Mouse (Mus musculus): Measurements from ENCODE around the gene Rprd1b. TPM values are rescaled to one million over a fixed set of nuclear protein-coding genes. Genes with fewer than 3 reads are reported as not detected.
A peak's percentile ranks its signal among the peaks of the same experiment; 100 is the strongest.

Gene Rprd1b
- total and polyA plus RNA-seq, 2 experiments from 2014 or later: 20.5 to 20.8 TPM

DNA sequence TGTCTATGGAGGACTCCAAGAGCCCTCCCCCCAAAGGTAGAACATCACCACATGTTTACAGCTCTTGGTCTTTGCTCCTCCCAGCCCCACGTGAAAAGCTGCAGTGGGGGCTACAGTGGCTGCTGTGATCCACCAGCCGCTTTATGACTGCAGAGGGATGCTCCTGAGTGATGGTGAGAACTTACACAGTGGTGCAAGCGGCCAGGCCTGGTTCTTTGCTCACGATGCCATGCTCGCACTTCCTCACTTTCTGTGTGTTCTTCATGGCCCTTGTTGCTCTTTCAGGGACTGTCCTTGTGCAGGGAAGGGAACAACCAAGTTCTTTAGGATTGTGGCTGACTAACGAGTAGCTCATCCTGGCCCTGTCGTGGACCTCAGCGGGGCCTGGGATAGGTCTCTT is 15.2 kb downstream of the Rprd1b start:
- 92% methylated on average over 8 of the region's 8 CpGs for WGBS
- no peaks in the 10 kb centered on the region for H3K27me3 ChIP-seq (ENCODE audit: insufficient read depth, low read length)
- no peaks in the 10 kb centered on the region for H3K9me3 ChIP-seq (ENCODE audit: low read length)
- H3K4me1 ChIP-seq (ENCODE audit: insufficient read depth, low read length): no peaks in the 10 kb centered on the region
- TF ChIP-seq CTCF (IDR thresholded peaks at IDR 0.05): no peak
- H3K4me3 ChIP-seq (ENCODE audit: low read depth, low read length): no peak overlapping the region
- H3K4me2 ChIP-seq (ENCODE audit: low read depth, low read length, poor library complexity, severe bottlenecking): no peak overlapping the region
- no peak for DNase-seq (ENCODE audit: low spot score)
- ATAC-seq (ENCODE audit: low FRiP score): no peak
- H3K9ac ChIP-seq (replicated peaks; ENCODE audit: low read length, poor library complexity, severe bottlenecking): no peak overlapping the region
- H3K36me3 ChIP-seq (ENCODE audit: insufficient read depth, low read length): peaks cover 39% of the 10 kb centered on the region
- H3K27ac ChIP-seq (ENCODE audit: low read depth, low read length): no peak overlapping the region

DNA sequence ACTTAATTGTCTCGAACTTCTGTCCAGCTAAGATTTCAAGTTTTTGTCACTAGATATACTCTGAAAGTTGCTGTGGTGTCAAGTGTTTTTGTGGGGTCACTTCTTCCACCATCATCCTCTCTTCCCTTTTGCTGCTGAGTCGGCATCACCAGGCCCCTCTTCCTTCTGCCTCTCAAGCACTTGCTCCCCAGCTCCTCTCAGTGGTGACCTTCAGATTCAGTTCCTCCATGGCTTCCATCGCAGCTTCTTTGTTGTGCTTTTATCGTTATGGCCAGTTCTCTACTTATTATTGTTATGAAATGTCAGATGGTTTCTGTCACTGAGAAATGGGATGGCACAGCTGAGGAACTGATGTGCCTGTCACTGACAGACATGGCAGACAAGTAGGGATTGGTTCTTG is 17.9 kb downstream of the Rprd1b start:
- Histone ChIP-seq H3K27ac (ENCODE audit: low read depth, low read length) (no peak overlapping the region), H3K4me2 (ENCODE audit: low read depth, low read length, poor library complexity, severe bottlenecking) (no peak overlapping the region), H3K9me3 (ENCODE audit: low read length) (no peaks in the 10 kb centered on the region), H3K4me1 (ENCODE audit: insufficient read depth, low read length) (no peaks in the 10 kb centered on the region), H3K9ac (replicated peaks; ENCODE audit: low read length, poor library complexity, severe bottlenecking) (no peak overlapping the region), H3K27me3 (ENCODE audit: insufficient read depth, low read length) (no peaks in the 10 kb centered on the region), H3K36me3 (ENCODE audit: insufficient read depth, low read length) (peaks cover 45% of the 10 kb centered on the region), H3K4me3 (ENCODE audit: low read depth, low read length) (no peak overlapping the region)
- 80% methylated on average over 4 of the region's 4 CpGs for WGBS
- DNase-seq (ENCODE audit: low spot score): no peak
- TF ChIP-seq CTCF (IDR thresholded peaks at IDR 0.05): no peak; the same call in 1 of the 2 replicates
- no peak for ATAC-seq (ENCODE audit: low FRiP score)

DNA sequence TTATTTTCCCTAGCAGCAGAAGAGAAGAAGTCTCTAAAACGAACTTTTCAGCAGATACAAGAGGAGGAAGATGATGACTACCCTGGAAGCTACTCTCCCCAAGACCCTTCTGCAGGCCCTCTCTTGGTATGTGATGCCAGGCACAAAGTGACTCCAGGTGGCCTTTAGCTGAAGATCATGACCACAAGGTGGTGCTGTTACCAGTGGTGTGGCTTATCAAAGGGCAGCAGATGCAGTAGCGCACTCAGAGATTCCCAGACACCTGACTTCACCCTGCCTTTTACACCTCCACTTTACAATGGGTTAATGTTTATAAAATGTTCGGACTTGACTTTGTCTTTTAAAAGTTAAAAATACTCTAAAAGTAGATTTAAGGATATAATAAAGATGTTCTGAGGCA is 19.6 kb downstream of the Rprd1b start:
- H3K27me3 ChIP-seq (ENCODE audit: insufficient read depth, low read length): no peaks in the 10 kb centered on the region
- no peak overlapping the region for H3K9ac ChIP-seq (replicated peaks; ENCODE audit: low read length, poor library complexity, severe bottlenecking)
- TF ChIP-seq CTCF (IDR thresholded peaks at IDR 0.05): peak; percentile 74
- H3K4me3 ChIP-seq (ENCODE audit: low read depth, low read length): no peak overlapping the region
- H3K4me2 ChIP-seq (ENCODE audit: low read depth, low read length, poor library complexity, severe bottlenecking): no peak overlapping the region
- no peak overlapping the region for H3K27ac ChIP-seq (ENCODE audit: low read depth, low read length)
- no peaks in the 10 kb centered on the region for H3K9me3 ChIP-seq (ENCODE audit: low read length)
- no peaks in the 10 kb centered on the region for H3K4me1 ChIP-seq (ENCODE audit: insufficient read depth, low read length)
- DNase-seq (ENCODE audit: low spot score) (peak; percentile 60), ATAC-seq (ENCODE audit: low FRiP score) (no peak)
- WGBS: 67% methylated on average over 3 of the region's 3 CpGs
- peaks cover 47% of the 10 kb centered on the region for H3K36me3 ChIP-seq (ENCODE audit: insufficient read depth, low read length)

DNA sequence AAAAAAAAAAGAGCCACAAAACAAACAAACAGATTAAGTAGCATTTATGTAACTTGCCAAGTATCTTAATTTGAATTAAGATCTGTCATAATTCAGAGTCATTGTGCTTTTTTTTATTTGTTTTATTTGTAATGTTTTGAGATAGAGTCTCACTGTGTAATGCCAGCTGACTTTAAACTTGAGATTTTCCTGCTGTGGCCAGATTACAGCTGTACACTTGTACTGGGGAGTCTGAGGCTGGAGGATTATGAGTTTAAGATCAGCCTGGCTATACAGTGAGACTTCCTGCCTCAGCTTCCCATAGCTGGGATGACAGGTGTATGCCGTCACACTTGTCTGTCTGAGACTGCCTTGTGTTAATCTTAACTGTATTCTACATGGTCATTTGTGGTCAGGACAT is 20.4 kb downstream of the Rprd1b start:
- DNase-seq (ENCODE audit: low spot score) (no peak), ATAC-seq (ENCODE audit: low FRiP score) (no peak)
- peaks cover 42% of the 10 kb centered on the region for H3K36me3 ChIP-seq (ENCODE audit: insufficient read depth, low read length)

DNA sequence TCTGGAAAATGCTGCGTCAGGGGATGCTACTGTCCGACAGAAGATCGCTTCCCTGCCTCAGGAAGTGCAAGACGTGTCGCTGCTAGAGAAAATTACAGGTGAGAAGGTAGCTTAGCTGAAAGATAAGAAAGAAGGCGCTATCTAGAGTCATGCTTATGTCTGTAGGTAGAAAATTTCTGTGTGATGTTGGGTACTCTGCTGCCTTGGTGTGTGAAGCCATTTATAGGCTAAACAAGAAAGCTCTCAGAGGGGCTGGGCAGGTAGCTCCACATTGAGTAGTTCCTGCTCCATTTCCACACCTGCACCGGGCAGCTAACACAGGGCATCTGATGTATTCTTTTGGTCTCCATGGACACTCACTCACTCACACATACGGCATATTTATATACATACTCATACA is 21.8 kb downstream of the Rprd1b start:
- Histone ChIP-seq H3K27me3 (ENCODE audit: insufficient read depth, low read length) (no peaks in the 10 kb centered on the region), H3K9ac (replicated peaks; ENCODE audit: low read length, poor library complexity, severe bottlenecking) (no peak overlapping the region), H3K27ac (ENCODE audit: low read depth, low read length) (no peak overlapping the region), H3K36me3 (ENCODE audit: insufficient read depth, low read length) (peaks cover 31% of the 10 kb centered on the region), H3K4me2 (ENCODE audit: low read depth, low read length, poor library complexity, severe bottlenecking) (no peak overlapping the region), H3K4me1 (ENCODE audit: insufficient read depth, low read length) (no peaks in the 10 kb centered on the region), H3K9me3 (ENCODE audit: low read length) (no peaks in the 10 kb centered on the region), H3K4me3 (ENCODE audit: low read depth, low read length) (no peak overlapping the region)
- no peak for DNase-seq (ENCODE audit: low spot score)
- no peak for ATAC-seq (ENCODE audit: low FRiP score)
- no peak for TF ChIP-seq CTCF (IDR thresholded peaks at IDR 0.05)
- 93% methylated on average over 8 of the region's 8 CpGs for WGBS

More for the DNA sequence above, 20.4 kb downstream of the Rprd1b start:
- WGBS: 98% methylated on average over 1 of the region's 1 CpGs
- no peak overlapping the region for H3K9ac ChIP-seq (replicated peaks; ENCODE audit: low read length, poor library complexity, severe bottlenecking)
- H3K27ac ChIP-seq (ENCODE audit: low read depth, low read length): no peak overlapping the region
- H3K4me1 ChIP-seq (ENCODE audit: insufficient read depth, low read length): no peaks in the 10 kb centered on the region
- no peak overlapping the region for H3K4me3 ChIP-seq (ENCODE audit: low read depth, low read length)
- no peak overlapping the region for H3K4me2 ChIP-seq (ENCODE audit: low read depth, low read length, poor library complexity, severe bottlenecking)
- H3K27me3 ChIP-seq (ENCODE audit: insufficient read depth, low read length): no peaks in the 10 kb centered on the region
- H3K9me3 ChIP-seq (ENCODE audit: low read length): no peaks in the 10 kb centered on the region
- TF ChIP-seq CTCF (IDR thresholded peaks at IDR 0.05): no peak

DNA sequence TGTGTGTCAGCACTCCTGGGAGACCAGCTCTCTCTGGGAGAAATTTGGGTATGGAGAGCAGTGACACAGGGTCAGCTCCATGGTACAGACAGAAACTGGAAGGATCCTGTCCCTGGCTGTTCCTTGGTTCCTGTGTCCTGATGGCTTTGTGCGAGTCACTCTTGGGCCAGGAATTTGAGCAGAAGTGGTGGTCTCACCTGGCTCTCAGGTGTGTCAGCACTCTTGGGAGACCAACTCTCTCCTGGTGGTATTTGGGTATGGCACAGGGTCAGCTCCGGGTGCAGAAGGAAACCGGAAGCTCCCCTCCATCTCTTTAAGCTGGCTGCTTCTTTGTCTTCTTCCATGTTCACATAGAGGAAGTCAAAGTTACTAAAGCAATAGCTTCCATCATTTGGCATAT is 26.3 kb downstream of the Rprd1b start:
- H3K27ac ChIP-seq (ENCODE audit: low read depth, low read length): no peak overlapping the region
- DNase-seq (ENCODE audit: low spot score) (no peak), ATAC-seq (ENCODE audit: low FRiP score) (no peak)
- no peak for TF ChIP-seq CTCF (IDR thresholded peaks at IDR 0.05)
- H3K27me3 ChIP-seq (ENCODE audit: insufficient read depth, low read length): no peaks in the 10 kb centered on the region
- H3K9ac ChIP-seq (replicated peaks; ENCODE audit: low read length, poor library complexity, severe bottlenecking): no peak overlapping the region
- H3K9me3 ChIP-seq (ENCODE audit: low read length): no peaks in the 10 kb centered on the region
- H3K4me2 ChIP-seq (ENCODE audit: low read depth, low read length, poor library complexity, severe bottlenecking): no peak overlapping the region
- WGBS: 92% methylated on average over 3 of the region's 3 CpGs
- H3K4me1 ChIP-seq (ENCODE audit: insufficient read depth, low read length): no peaks in the 10 kb centered on the region
- no peak overlapping the region for H3K4me3 ChIP-seq (ENCODE audit: low read depth, low read length)
- peaks cover 20% of the 10 kb centered on the region for H3K36me3 ChIP-seq (ENCODE audit: insufficient read depth, low read length)

All from midbrain, postnatal 0 days (tissue).